ENCODE assay signal across 7 mouse cellular contexts in the genomic region with DNA sequence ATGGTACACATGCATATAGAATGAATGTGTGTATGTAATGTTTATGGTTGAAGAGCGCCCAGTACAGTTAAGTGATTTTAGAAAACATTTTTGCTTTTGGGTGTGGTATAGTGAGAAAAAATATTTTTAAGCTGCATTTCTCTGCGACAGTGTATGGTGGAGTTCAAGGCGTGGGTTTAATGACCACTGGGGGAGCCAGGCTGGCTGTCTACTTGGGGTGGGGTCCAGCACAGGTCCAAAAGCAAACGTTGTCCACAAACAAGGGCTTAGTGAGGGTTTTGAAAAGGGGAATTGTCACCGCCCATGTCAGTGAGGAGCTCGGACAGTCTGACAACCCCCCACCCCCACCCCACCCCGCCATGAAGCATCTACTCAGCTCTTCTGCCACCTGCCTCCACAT. TPM values are rescaled to one million over a fixed set of nuclear protein-coding genes. Genes with fewer than 3 reads are reported as not detected.
DNase-seq lines count a peak whose midpoint lies in the region; ATAC-seq lines count a peak whose summit lies in the region.

No protein-coding gene starts in this region.

- intact Hi-C loops in left cerebral cortex, postnatal 4 days (cut with DNase I), result no loop called here

- peak overlapping the region; percentile 95 to 98 for H3K27ac ChIP-seq in heart, embryonic 14.5 days (replicated peaks in 1 of 2; ENCODE audit: control insufficient read depth in 1 of 2, insufficient read depth in 1 of 2, low read depth in 2 of 2, low read length in 2 of 2)
- H3K27ac ChIP-seq in neural tube, embryonic 13.5 days (replicated peaks), result peak overlapping the region; percentile 98

- H3K4me2 ChIP-seq in heart, embryonic 14.5 days (ENCODE audit: low read length), result peak overlapping the region; percentile 66
- H3K4me2 ChIP-seq in neural tube, embryonic 13.5 days, result peak overlapping the region; percentile 62

- H3K36me3 ChIP-seq in megakaryocyte, embryonic 14.5 days (replicated peaks; ENCODE audit: low read length), result peaks cover 47% of the 10 kb centered on the region
- peaks cover 3% of the 10 kb centered on the region; the same call in 1 of the 2 replicates for H3K36me3 ChIP-seq in heart, embryonic 14.5 days (ENCODE audit: control insufficient read depth, insufficient read depth, low read length)
- H3K36me3 ChIP-seq in neural tube, embryonic 13.5 days, result no peaks in the 10 kb centered on the region

- ATAC-seq in megakaryocyte, adult 5-6 weeks (ENCODE audit: poor library complexity, severe bottlenecking), result no peak
- 0 out of 2 replicates have a peak, but pooled peaks have one; percentile 2 for ATAC-seq in heart, embryonic 14.5 days (ENCODE audit: insufficient number of reproducible peaks, insufficient read depth, low FRiP score, low read depth)
- ATAC-seq in neural tube, embryonic 13.5 days (ENCODE audit: low read depth), result peak; percentile 64
- no peak for ATAC-seq in monocyte, adult 5-6 weeks (replicated peaks; ENCODE audit: insufficient number of reproducible peaks, low FRiP score, low TSS enrichment, poor library complexity, severe bottlenecking)

- H3K9ac ChIP-seq in heart, embryonic 14.5 days (ENCODE audit: low read length), result peak overlapping the region; percentile 65
- H3K9ac ChIP-seq in neural tube, embryonic 13.5 days, result peak overlapping the region; percentile 67

- peaks cover 68% of the 10 kb centered on the region for H3K4me1 ChIP-seq in megakaryocyte, embryonic 14.5 days
- peaks cover 68 to 91% of the 10 kb centered on the region in 2 experiments for H3K4me1 ChIP-seq in heart, embryonic 14.5 days (ENCODE audit: control insufficient read depth in 2 of 2, insufficient read depth in 2 of 2, low read length in 2 of 2)
- peaks cover 90% of the 10 kb centered on the region for H3K4me1 ChIP-seq in neural tube, embryonic 13.5 days (replicated peaks)

- H3K9me3 ChIP-seq in megakaryocyte, embryonic 14.5 days, result no peaks in the 10 kb centered on the region
- no peaks in the 10 kb centered on the region for H3K9me3 ChIP-seq in heart, embryonic 14.5 days (ENCODE audit: control insufficient read depth, low read length)
- no peaks in the 10 kb centered on the region for H3K9me3 ChIP-seq in neural tube, embryonic 13.5 days

- 3% methylated on average over 7 of the region's 7 CpGs for WGBS in heart, embryonic 14.5 days
- WGBS in neural tube, embryonic 13.5 days, result 1% methylated on average over 7 of the region's 7 CpGs

- no peaks in the 10 kb centered on the region for H3K27me3 ChIP-seq in megakaryocyte, embryonic 14.5 days (replicated peaks)
- no peaks in the 10 kb centered on the region for H3K27me3 ChIP-seq in heart, embryonic 14.5 days (ENCODE audit: control insufficient read depth, insufficient read depth, low read length)
- no peaks in the 10 kb centered on the region for H3K27me3 ChIP-seq in neural tube, embryonic 13.5 days

- peak; percentile 38 to 58 for DNase-seq in cerebellum, postnatal 36 days
- DNase-seq in left cerebral cortex, postnatal 4 days, result peak; percentile 41

- H3K4me3 ChIP-seq in megakaryocyte, embryonic 14.5 days (replicated peaks), result peak overlapping the region; percentile 99
- peak overlapping the region; percentile 23 to 31 for H3K4me3 ChIP-seq in heart, embryonic 14.5 days (ENCODE audit: control insufficient read depth in 1 of 2, insufficient read depth in 1 of 2, low read depth in 1 of 2, low read length in 2 of 2)
- H3K4me3 ChIP-seq in neural tube, embryonic 13.5 days, result peak overlapping the region; percentile 29

RNA-seq across cellular contexts. Expression of a gene that starts 28.9 kb away (rescaled TPM):
- polyA plus RNA-seq in megakaryocyte, embryonic 14.5 days (2012; ENCODE audit: insufficient read depth, low replicate concordance), result 28.5 and 57.6 TPM in 2 replicates
- 21.4 and 21.9 TPM in 2 replicates for total RNA-seq in megakaryocyte, adult 5-6 weeks (2015)
- 19.3 and 23.3 TPM in 2 replicates for total RNA-seq in megakaryocyte, adult 5-6 weeks (2017)
- 18.5 and 19.2 TPM in 2 replicates for polyA plus RNA-seq in heart, embryonic 14.5 days (2014; fragmentation: Nextera tagmentation; extraction: Ambion mirVana)
- total RNA-seq in left cerebral cortex, postnatal 4 days (2021), result 10 to 100 TPM; 12.1 to 13.4 TPM
- 21.1 and 23.3 TPM in 2 replicates for polyA plus RNA-seq in neural tube, embryonic 13.5 days (2015; fragmentation: Nextera tagmentation; extraction: Ambion mirVana)
- total RNA-seq in monocyte, adult 5-6 weeks (2017), result 32.8 to 50.6 TPM (median 34.5 TPM) in 3 replicates

RNA-seq across cellular contexts. Expression of a gene that starts 31.5 kb away (rescaled TPM):
- 3.6 and 6.9 TPM in 2 replicates for polyA plus RNA-seq in megakaryocyte, embryonic 14.5 days (2012; ENCODE audit: insufficient read depth, low replicate concordance)
- 55.6 and 67.9 TPM in 2 replicates for total RNA-seq in megakaryocyte, adult 5-6 weeks (2015)
- 69.1 and 73.5 TPM in 2 replicates for total RNA-seq in megakaryocyte, adult 5-6 weeks (2017)
- polyA plus RNA-seq in heart, embryonic 14.5 days (2014; fragmentation: Nextera tagmentation; extraction: Ambion mirVana), result 1.7 and 2.8 TPM in 2 replicates
- total RNA-seq in left cerebral cortex, postnatal 4 days (2021), result 1 to 10 TPM; 1.4 to 2.0 TPM
- polyA plus RNA-seq in neural tube, embryonic 13.5 days (2015; fragmentation: Nextera tagmentation; extraction: Ambion mirVana), result 1.6 and 2.3 TPM in 2 replicates
- 64.4 to 73.5 TPM (median 69.7 TPM) in 3 replicates for total RNA-seq in monocyte, adult 5-6 weeks (2017)

RNA-seq across cellular contexts. Expression of a gene that starts 47.8 kb away (rescaled TPM):
- 0.57 and 1.3 TPM in 2 replicates for polyA plus RNA-seq in megakaryocyte, embryonic 14.5 days (2012; ENCODE audit: insufficient read depth, low replicate concordance)
- 0.54 and 0.59 TPM in 2 replicates for total RNA-seq in megakaryocyte, adult 5-6 weeks (2015)
- 1.0 and 1.8 TPM in 2 replicates for total RNA-seq in megakaryocyte, adult 5-6 weeks (2017)
- polyA plus RNA-seq in heart, embryonic 14.5 days (2014; fragmentation: Nextera tagmentation; extraction: Ambion mirVana), result 1.1 and 1.8 TPM in 2 replicates
- 10 to 100 TPM; 10.2 to 11.7 TPM for total RNA-seq in left cerebral cortex, postnatal 4 days (2021)
- polyA plus RNA-seq in neural tube, embryonic 13.5 days (2015; fragmentation: Nextera tagmentation; extraction: Ambion mirVana), result 11.1 and 11.4 TPM in 2 replicates
- 0.64 to 0.97 TPM (median 0.95 TPM) in 3 replicates for total RNA-seq in monocyte, adult 5-6 weeks (2017)

Comparison
In these comparisons a context has a peak if more than half of its experiments do, and no peak if none do; other contexts are left out.
1. H3K4me3 ChIP-seq: peak in every context shown above with its lines; median percentile 99 in megakaryocyte, embryonic 14.5 days; 29 in neural tube, embryonic 13.5 days; 27 in heart, embryonic 14.5 days.
2. ATAC-seq: peak in heart, embryonic 14.5 days (single experiment) and neural tube, embryonic 13.5 days (single experiment); none in megakaryocyte, adult 5-6 weeks (single experiment) and monocyte, adult 5-6 weeks (single experiment).
3. RNA of a gene that starts 31.5 kb away (total RNA-seq): 55.6 to 73.5 TPM in megakaryocyte, adult 5-6 weeks and 64.4 to 73.5 TPM in monocyte, adult 5-6 weeks; 1.4 to 2.0 TPM in left cerebral cortex, postnatal 4 days; every median in the first group is over 10 times any median in the second.